Mouse (Mus musculus) liver, adult 2 months (tissue): ENCODE results near the gene Gab1.

ENCODE experiments used
- CTCF ChIP-seq: fragments of 200-500 bp; IDR thresholded peaks from 2 replicates; pipeline ENCODE4 v1.5.1; 2011; ENCODE audit warnings: low read depth, low read length, control low read depth
- POLR2A ChIP-seq: fragments of 200-500 bp; IDR thresholded peaks from 2 replicates; pipeline ENCODE4 v1.6.1; 2011; ENCODE audit warnings: low read length, control low read depth; ENCODE audit not compliant: insufficient read depth; ENCODE audit errors: extremely low read depth

DNA sequence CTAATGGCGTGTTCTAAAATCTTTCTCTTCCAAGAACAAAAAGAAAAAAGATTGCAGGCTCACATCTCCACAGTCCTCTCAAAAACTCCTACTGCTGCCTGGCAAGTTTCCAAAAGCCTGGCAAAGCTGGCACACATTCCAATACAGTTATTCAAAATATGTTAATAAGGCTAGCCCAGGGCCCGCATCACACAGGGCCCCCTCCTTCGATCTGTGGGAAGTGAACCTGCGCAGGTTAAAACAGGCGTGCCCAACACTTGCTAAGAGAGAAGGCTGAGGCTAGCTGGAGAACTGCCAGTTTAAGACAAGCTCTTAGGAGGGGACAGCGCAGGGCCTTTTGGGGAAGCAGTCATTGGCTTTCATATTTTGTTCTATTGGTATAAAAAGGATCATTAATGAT, 23.7 kb downstream of the Gab1 start:
- TF ChIP-seq CTCF (no peak), POLR2A (no peak)
